Mouse (Mus musculus) neural tube, embryonic 13.5 days (tissue): ENCODE measurements around the gene Gsk3a. TPM values are rescaled to one million over a fixed set of nuclear protein-coding genes. Genes with fewer than 3 reads are reported as not detected.
A peak's percentile ranks its signal among the peaks of the same experiment; 100 is the strongest.
"Not testable (repeated sequence)": the region's sequence is repeated elsewhere in the genome, so short reads cannot be mapped to it uniquely, and the experiment has no call there.

Source experiments
- ATAC-seq: fragments of 200-750 bp; cut with Nextera tagmentation; 2 replicates; pipeline ENCODE4 v1.8.0; 2017; ENCODE audit warnings: low read depth, mild to moderate bottlenecking, moderate TSS enrichment, moderate library complexity
- H3K27ac ChIP-seq: fragments of 300-500 bp; sonication (generic); replicated peaks from 2 replicates; pipeline ENCODE4 v1.5.1; 2015; ENCODE audit warnings: moderate library complexity, mild to moderate bottlenecking, inconsistent platforms
- H3K27me3 ChIP-seq: fragments of 300-500 bp; sonication (generic); 2 replicates; pipeline ENCODE4 v1.6.1; 2015; ENCODE audit warnings: mild to moderate bottlenecking, inconsistent platforms
- H3K36me3 ChIP-seq: fragments of 300-500 bp; sonication (generic); 2 replicates; pipeline ENCODE4 v1.6.1; 2015; ENCODE audit warnings: mild to moderate bottlenecking, inconsistent platforms
- H3K4me1 ChIP-seq: fragments of 300-500 bp; sonication (generic); replicated peaks from 2 replicates; pipeline ENCODE4 v1.6.1; 2015; ENCODE audit warnings: inconsistent platforms
- H3K4me2 ChIP-seq: fragments of 300-500 bp; sonication (generic); 2 replicates; pipeline ENCODE4 v1.6.1; 2015; ENCODE audit warnings: inconsistent platforms, mild to moderate bottlenecking, moderate library complexity
- H3K4me3 ChIP-seq: fragments of 300-500 bp; sonication (generic); 2 replicates; pipeline ENCODE4 v1.5.1; 2015; ENCODE audit warnings: mild to moderate bottlenecking, inconsistent platforms
- H3K9ac ChIP-seq: fragments of 300-500 bp; sonication (generic); 2 replicates; pipeline ENCODE4 v1.6.1; 2015; ENCODE audit warnings: moderate library complexity, mild to moderate bottlenecking, inconsistent platforms
- H3K9me3 ChIP-seq: fragments of 300-500 bp; sonication (generic); 2 replicates; pipeline ENCODE4 v1.6.1; 2016; ENCODE audit warnings: inconsistent platforms
- WGBS: fragments of 180-500 bp; shearing (Covaris S2); methylation state at CpG from one replicate; pipeline ENCODE4 v1.1.7; 2015; 5-methylcytosine and 5-hydroxymethylcytosine counted together
- polyA plus RNA-seq: library from polyadenylated mRNA; unstranded; fragments of >200 nt; fragmentation: Nextera tagmentation; extraction: Ambion mirVana; gene quantifications from 2 replicates; pipeline ENCODE4 v1.2.1, GENCODE M21; 2015

Gsk3a gene
- polyA plus RNA-seq, 1 experiment from 2014 or later = 16.8 TPM

DNA sequence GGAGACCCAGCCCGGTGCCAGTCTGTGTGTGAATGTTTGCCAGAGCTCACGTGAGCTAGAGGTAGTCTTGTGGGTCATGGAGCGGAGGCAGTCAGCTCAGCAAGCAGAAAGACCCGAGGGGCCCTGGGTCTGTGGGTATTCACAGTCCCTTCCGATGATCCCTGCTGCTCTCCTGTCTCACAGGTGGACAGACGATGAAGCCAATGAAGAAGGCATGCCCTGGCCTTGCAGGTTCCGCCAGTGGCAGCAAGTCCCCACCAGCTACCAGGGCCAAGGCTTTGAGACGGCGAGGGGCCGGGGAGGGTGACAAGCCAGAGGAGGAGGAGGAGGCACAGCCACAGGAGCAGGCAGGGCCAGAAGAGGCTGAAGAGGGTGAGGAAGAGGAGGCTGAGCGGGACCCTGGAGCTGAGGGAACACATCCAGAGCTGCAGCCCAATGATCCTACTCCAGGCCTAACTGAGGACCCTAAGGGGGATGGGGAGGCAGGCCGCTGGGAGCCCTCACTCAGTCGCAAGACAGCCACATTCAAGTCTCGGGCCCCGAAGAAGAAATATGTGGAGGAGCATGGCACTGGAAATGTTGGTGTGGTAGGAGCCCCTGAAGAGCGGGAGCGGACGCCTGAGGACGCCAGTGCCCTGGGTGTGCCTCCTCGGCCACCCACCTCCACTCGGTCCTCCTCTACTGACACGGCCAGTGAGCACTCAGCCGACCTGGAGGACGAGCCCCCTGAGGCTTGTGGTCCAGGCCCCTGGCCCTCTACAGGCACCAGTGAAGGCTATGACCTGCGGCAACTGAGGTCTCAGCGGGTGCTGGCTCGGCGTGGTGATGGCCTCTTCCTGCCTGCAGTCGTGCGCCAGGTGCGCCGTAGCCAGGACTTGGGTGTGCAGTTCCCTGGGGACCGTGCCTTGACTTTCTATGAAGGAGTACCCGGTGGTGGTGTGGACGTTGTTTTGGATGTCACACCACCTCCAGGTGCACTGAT lies 33.3 kb upstream of the Gsk3a start:
- H3K27me3 ChIP-seq = no peaks in the 10 kb centered on the region
- H3K4me3 ChIP-seq = no peak overlapping the region
- no peak overlapping the region; the same call in 1 of the 2 replicates for H3K4me2 ChIP-seq
- ATAC-seq = no peak
- H3K4me1 ChIP-seq = peaks cover 63% of the 10 kb centered on the region
- WGBS = 89% methylated on average over 35 of the region's 35 CpGs
- H3K36me3 ChIP-seq = peaks cover 39% of the 10 kb centered on the region
- H3K27ac ChIP-seq = no peak overlapping the region
- H3K9ac ChIP-seq = peak overlapping the region; percentile 82
- H3K9me3 ChIP-seq = no peaks in the 10 kb centered on the region

- Histone ChIP-seq H3K27me3 (no peaks in the 10 kb centered on the region), H3K9me3 (no peaks in the 10 kb centered on the region), H3K4me2 (peak overlapping the region; percentile 88), H3K4me1 (peaks cover 50% of the 10 kb centered on the region), H3K27ac (no peak overlapping the region; the same call in 1 of the 2 replicates), H3K9ac (peak overlapping the region; percentile 82), H3K36me3 (peaks cover 35% of the 10 kb centered on the region), H3K4me3 (peak overlapping the region; percentile 71)
- ATAC-seq = no peak
- WGBS = 86% methylated on average over 8 of the region's 8 CpGs
These were observed 32.1 kb upstream of the Gsk3a start for GRCm38 (mm10) chr7:25269545-25270271.

DNA sequence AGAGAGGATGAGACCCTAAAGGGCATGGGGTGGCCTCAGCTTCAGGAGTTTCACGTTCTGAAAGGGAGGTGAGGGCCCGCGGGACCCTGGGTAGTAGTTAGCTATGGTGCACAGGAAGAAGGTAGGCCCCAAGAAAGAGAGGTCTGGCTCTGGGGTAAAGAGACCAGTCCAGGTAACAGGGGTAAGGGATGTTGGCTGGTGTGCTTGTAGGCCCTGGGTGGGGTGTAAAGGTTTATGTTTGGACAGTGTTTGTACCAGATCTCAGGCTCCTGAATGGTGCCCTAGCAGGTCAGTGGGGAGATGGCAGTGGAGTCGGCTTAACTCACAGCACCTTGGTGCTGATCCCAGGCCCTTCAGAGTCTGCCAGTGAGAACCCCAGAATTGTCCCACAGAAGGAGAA lies 31.4 kb upstream of the Gsk3a start:
- H3K4me3 ChIP-seq = peak overlapping the region; percentile 71
- H3K9me3 ChIP-seq = no peaks in the 10 kb centered on the region
- H3K36me3 ChIP-seq = peaks cover 34% of the 10 kb centered on the region
- peaks cover 44% of the 10 kb centered on the region for H3K4me1 ChIP-seq
- H3K4me2 ChIP-seq = peak overlapping the region; percentile 88
- H3K27ac ChIP-seq = peak overlapping the region; percentile 91
- H3K27me3 ChIP-seq = no peaks in the 10 kb centered on the region
- ATAC-seq = no peak
- peak overlapping the region; percentile 82 for H3K9ac ChIP-seq
- 37% methylated on average over 4 of the region's 4 CpGs for WGBS

DNA sequence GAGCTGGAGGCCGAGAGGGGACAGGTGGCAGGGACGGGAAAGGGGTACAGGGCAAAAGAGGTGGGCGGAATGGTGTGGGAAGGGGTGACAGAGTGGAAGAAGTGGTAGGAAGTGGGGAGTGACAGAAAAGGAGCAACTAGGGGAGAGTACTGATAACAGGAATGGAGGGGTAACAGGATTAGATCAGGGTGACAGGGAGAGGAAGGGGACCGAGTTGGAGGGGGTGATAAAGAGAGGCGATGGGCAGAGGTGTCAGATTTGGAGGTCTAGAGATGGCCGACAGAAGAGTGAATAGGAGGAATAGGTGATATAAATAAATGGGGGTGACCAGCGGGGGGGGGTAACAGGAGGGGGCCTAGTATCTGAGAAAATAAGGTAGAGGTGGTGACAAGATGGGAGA lies 30.9 kb upstream of the Gsk3a start:
- Histone ChIP-seq H3K4me1 (peaks cover 39% of the 10 kb centered on the region), H3K4me3 (peak overlapping the region; percentile 71), H3K27me3 (no peaks in the 10 kb centered on the region), H3K9ac (peak overlapping the region; percentile 82), H3K9me3 (no peaks in the 10 kb centered on the region), H3K4me2 (peak overlapping the region; percentile 88), H3K27ac (peak overlapping the region; percentile 91), H3K36me3 (peaks cover 29% of the 10 kb centered on the region)
- WGBS = 7% methylated on average over 7 of the region's 7 CpGs
- ATAC-seq = 0 out of 2 replicates have a peak, but pooled peaks have one; percentile 1

DNA sequence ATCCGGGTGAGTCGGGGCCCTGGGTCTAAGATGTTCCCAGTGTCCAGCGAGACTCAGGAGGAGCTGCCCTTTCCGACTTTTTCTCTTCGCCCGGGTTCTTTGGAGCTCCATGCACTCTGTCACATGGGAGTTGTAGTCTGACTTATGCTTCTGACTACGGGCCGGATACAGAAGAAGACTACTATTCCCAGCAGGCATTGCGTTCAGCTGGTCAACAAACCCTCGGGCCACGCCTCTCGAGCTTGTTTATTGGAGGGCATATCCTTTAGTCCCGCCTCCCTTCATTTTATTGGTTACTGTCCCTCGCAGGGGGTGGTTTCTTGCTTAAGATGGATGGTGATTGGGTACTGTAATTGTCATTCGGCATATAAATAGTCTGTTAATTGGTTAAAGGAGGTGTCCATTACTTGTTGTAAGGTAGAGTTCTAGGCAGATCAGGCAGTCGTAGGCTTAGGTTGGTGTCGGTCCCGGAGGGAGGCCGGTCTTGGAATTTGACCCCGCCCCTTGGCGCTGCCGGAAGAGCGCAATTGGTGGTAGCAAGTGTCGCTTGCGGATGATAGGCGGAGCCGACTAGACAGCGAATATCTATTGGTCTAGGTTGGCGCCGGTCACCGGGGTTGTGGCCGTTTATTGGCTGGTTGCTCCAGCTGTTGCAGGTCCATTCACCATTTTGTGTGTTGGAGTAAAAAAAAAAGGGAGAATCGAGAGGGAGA lies 30.3 kb upstream of the Gsk3a start:
- H3K27me3 ChIP-seq = no peaks in the 10 kb centered on the region
- no peaks in the 10 kb centered on the region for H3K9me3 ChIP-seq
- H3K27ac ChIP-seq = peak overlapping the region; percentile 93
- peak overlapping the region; percentile 88 for H3K4me2 ChIP-seq
- peak overlapping the region; percentile 71 for H3K4me3 ChIP-seq
- peaks cover 33% of the 10 kb centered on the region for H3K4me1 ChIP-seq
- ATAC-seq = peak; percentile 96
- peaks cover 23% of the 10 kb centered on the region for H3K36me3 ChIP-seq
- H3K9ac ChIP-seq = peak overlapping the region; percentile 82
- under 1% methylated on average over 33 of the region's 33 CpGs for WGBS

DNA sequence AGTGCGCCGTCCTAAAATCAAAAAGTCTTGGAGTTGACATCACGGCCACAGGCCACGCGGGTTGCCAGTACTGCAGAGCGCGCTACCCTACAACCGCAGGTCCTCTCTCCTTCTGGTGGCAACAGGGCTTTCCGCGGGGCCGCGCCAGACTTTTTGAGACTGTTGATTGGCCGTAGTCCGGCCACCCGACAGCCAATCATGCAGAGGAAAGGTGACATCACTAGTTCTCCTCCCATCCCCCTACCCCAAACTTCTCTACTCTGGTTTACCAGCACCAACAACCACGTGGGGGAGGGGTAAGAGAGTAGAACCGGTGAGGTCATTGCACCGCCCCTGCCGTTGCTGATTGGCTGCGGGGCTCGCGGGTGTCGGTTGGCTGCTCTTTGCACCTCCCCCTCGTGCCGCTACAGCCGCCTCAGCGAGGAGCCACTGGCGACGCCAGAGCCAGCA lies 29.7 kb upstream of the Gsk3a start, which contains the start of gene Cic:
TSS of gene Cic (plus strand) at position 404 of the 450 bp plus-strand sequence.
- no peaks in the 10 kb centered on the region for H3K27me3 ChIP-seq
- peak; percentile 90 for ATAC-seq
- H3K36me3 ChIP-seq = peaks cover 17% of the 10 kb centered on the region
- peaks cover 30% of the 10 kb centered on the region for H3K4me1 ChIP-seq
- WGBS = under 1% methylated on average over 29 of the region's 29 CpGs
- peak within 1 kb of the TSS; percentile 88 for H3K4me2 ChIP-seq
- H3K9me3 ChIP-seq = no peaks in the 10 kb centered on the region
- H3K27ac ChIP-seq = peak within 1 kb of the TSS; percentile 93
- H3K4me3 ChIP-seq = peak within 1 kb of the TSS; percentile 71
- H3K9ac ChIP-seq = peak within 1 kb of the TSS; percentile 82

GRCm38 (mm10) chr7:25266180-25266962 lies 28.7 kb upstream of the Gsk3a start:
- Histone ChIP-seq H3K9ac (peak overlapping the region; percentile 38; the same call in 1 of the 2 replicates), H3K4me1 (peaks cover 27% of the 10 kb centered on the region), H3K27me3 (no peaks in the 10 kb centered on the region), H3K4me3 (0 out of 2 replicates have a peak overlapping the region, but pooled peaks have one; percentile 56), H3K36me3 (peaks cover 7% of the 10 kb centered on the region), H3K4me2 (peak overlapping the region; percentile 58), H3K9me3 (no peaks in the 10 kb centered on the region), H3K27ac (no peak overlapping the region)
- WGBS = 88% methylated on average over 8 of the region's 8 CpGs
- no peak for ATAC-seq

GRCm38 (mm10) chr7:25265743-25266142 lies 28.1 kb upstream of the Gsk3a start:
- not testable (repeated sequence) for H3K9me3 ChIP-seq, H3K27ac ChIP-seq, H3K9ac ChIP-seq, H3K36me3 ChIP-seq, H3K4me2 ChIP-seq, H3K27me3 ChIP-seq, H3K4me3 ChIP-seq, ATAC-seq
- H3K4me1 ChIP-seq = peaks cover 27% of the 10 kb centered on the region
- 93% methylated on average over 5 of the region's 5 CpGs for WGBS

DNA sequence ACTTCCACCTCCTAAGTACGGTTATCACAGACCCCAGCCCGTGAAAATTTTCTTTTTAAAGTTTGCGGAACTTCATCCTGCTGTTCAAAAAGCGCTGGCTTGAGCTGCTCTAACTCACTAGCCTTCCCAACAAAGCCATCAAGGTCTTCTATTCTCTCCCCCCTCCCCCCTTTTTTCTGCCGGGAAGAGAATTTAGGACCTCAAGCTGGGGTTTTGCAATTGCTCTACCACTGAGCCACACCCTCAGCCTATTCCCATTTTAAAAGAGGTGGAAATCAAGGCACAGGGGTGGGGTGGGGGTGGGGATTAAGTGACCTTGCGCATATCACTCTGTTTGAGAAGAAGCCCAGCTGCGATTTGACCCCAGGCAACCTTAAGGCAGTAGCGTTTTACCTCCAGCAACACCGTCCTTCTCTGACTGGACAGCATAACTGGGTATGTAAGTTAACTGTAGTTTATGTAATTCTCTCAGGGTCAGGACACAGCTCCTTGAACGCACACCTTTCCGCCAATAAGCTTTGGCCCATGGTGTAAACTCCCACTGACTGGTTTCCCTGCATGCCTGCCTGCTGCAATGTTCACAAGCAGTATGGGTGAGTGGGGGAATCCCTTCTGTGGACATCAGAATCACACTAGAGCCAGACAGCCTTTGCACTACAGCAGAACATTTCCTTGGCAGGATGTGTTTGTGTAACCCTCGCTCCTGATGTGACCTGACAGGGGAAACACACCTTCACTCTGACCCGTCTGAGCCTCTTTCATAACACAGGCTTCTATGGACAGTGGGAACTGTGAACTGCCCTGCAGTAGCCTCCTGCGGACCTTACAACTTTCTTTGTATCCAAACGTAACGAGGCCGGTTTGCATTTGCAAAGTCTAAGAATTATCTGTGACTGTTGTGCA lies 26.6 kb upstream of the Gsk3a start:
- Histone ChIP-seq H3K27ac (no peak overlapping the region), H3K4me2 (no peak overlapping the region), H3K4me3 (no peak overlapping the region), H3K4me1 (peaks cover 14% of the 10 kb centered on the region), H3K9ac (0 out of 2 replicates have a peak overlapping the region, but pooled peaks have one; percentile 26), H3K9me3 (no peaks in the 10 kb centered on the region), H3K36me3 (no peaks in the 10 kb centered on the region), H3K27me3 (no peaks in the 10 kb centered on the region)
- no peak for ATAC-seq
- WGBS = 21% methylated on average over 17 of the region's 17 CpGs

DNA sequence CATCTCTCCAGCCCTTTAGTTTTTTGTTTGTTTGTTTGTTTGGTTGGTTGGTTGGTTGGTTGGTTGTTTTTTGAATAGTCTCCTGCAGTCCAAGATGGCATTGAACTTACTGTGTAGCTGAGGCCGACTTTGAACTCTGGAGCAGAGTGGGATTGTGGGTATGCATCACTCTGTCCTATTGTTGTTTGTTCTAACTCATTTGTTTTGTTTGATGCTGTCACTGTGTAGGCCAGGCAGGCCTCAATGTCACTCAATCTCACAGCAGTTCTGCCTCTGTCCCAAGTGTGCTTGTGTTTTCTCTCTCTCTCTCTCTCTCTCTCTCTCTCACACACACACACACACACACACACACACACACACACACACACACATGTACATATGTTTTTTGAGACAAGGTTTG lies 24.2 kb upstream of the Gsk3a start:
- H3K9ac ChIP-seq = no peak overlapping the region
- H3K4me2 ChIP-seq = no peak overlapping the region
- no peaks in the 10 kb centered on the region for H3K27me3 ChIP-seq
- no peaks in the 10 kb centered on the region for H3K36me3 ChIP-seq
- H3K9me3 ChIP-seq = no peaks in the 10 kb centered on the region
- no peak overlapping the region for H3K27ac ChIP-seq
- 83% methylated on average over 1 of the region's 1 CpGs for WGBS
- H3K4me3 ChIP-seq = no peak overlapping the region
- peaks cover 4% of the 10 kb centered on the region for H3K4me1 ChIP-seq
- no peak for ATAC-seq
